Mouse (Mus musculus): ENCODE data around the gene Rpl28. TPM values are rescaled to one million over a fixed set of nuclear protein-coding genes. Genes with fewer than 3 reads are reported as not detected.
"Not testable (repeated sequence)": the region's sequence is repeated elsewhere in the genome, so short reads cannot be mapped to it uniquely, and the experiment has no call there.

Rpl28 gene
- polyA plus RNA-seq, 1 experiment from 2014 or later = 149 TPM

- no peaks in the 10 kb centered on the region for H3K36me3 ChIP-seq (ENCODE audit: control insufficient read depth, insufficient read depth, low read length)
- H3K9ac ChIP-seq (replicated peaks; ENCODE audit: low read length) = no peak overlapping the region
- H3K27ac ChIP-seq (replicated peaks; ENCODE audit: low read depth, low read length) = no peak overlapping the region
- no peaks in the 10 kb centered on the region for H3K9me3 ChIP-seq (ENCODE audit: control insufficient read depth, low read length)
- no peaks in the 10 kb centered on the region for H3K27me3 ChIP-seq (ENCODE audit: control insufficient read depth, insufficient read depth, low read length)
- ATAC-seq (ENCODE audit: low FRiP score, low TSS enrichment) (no peak), DNase-seq (no peak)
- H3K4me2 ChIP-seq (ENCODE audit: low read length) = no peak overlapping the region
- H3K4me3 ChIP-seq (replicated peaks; ENCODE audit: low read depth, low read length) = no peak overlapping the region
- H3K4me1 ChIP-seq (ENCODE audit: control insufficient read depth, insufficient read depth, low read length) = peaks cover 7% of the 10 kb centered on the region; the same call in 1 of the 2 replicates
Observed at GRCm38 (mm10) chr7:4816559-4816958, 23.9 kb downstream of the Rpl28 start.

DNA sequence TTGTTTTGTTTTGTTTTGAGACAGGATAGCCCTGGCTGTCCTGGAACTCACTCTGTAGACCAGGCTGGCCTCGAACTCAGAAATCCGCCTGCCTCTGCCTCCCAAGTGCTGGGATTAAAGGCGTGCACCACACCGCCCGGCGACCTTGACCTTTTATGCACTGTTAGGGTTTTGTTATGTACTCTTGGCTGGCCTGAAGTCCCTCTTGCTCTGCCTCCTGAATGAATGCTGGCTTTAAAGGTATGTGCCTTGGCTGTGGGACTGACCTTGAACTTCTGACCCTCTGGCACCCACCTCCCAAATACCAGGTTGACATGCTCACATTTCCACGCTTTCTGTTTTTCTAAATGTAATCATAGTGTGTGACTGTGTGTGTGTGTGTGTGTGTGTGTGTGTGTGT is 28.3 kb downstream of the Rpl28 start:
- not testable (repeated sequence) for H3K27ac ChIP-seq (replicated peaks; ENCODE audit: low read depth, low read length); H3K4me1 ChIP-seq (ENCODE audit: control insufficient read depth, insufficient read depth, low read length); ATAC-seq (ENCODE audit: low FRiP score, low TSS enrichment); H3K27me3 ChIP-seq (ENCODE audit: control insufficient read depth, insufficient read depth, low read length); H3K9me3 ChIP-seq (ENCODE audit: control insufficient read depth, low read length); H3K4me2 ChIP-seq (ENCODE audit: low read length); H3K4me3 ChIP-seq (replicated peaks; ENCODE audit: low read depth, low read length); H3K36me3 ChIP-seq (ENCODE audit: control insufficient read depth, insufficient read depth, low read length); DNase-seq; H3K9ac ChIP-seq (replicated peaks; ENCODE audit: low read length)
- 94% methylated on average over 7 of the region's 7 CpGs for WGBS

- DNase-seq (no peak), ATAC-seq (ENCODE audit: low FRiP score, low TSS enrichment) (no peak)
- H3K4me3 ChIP-seq (replicated peaks; ENCODE audit: low read depth, low read length) = no peak overlapping the region
Observed at GRCm38 (mm10) chr7:4821690-4822089, 29.0 kb downstream of the Rpl28 start.

GRCm38 (mm10) chr7:4822162-4822907 is 29.7 kb downstream of the Rpl28 start:
- H3K4me2 ChIP-seq (ENCODE audit: low read length) = no peak overlapping the region
- no peak overlapping the region for H3K27ac ChIP-seq (replicated peaks; ENCODE audit: low read depth, low read length)
- H3K36me3 ChIP-seq (ENCODE audit: control insufficient read depth, insufficient read depth, low read length) = peaks cover 7% of the 10 kb centered on the region; the same call in 1 of the 2 replicates
- H3K4me3 ChIP-seq (replicated peaks; ENCODE audit: low read depth, low read length) = no peak overlapping the region
- H3K27me3 ChIP-seq (ENCODE audit: control insufficient read depth, insufficient read depth, low read length) = no peaks in the 10 kb centered on the region
- ATAC-seq (ENCODE audit: low FRiP score, low TSS enrichment) = no peak
- H3K4me1 ChIP-seq (ENCODE audit: control insufficient read depth, insufficient read depth, low read length) = no peaks in the 10 kb centered on the region
- no peaks in the 10 kb centered on the region for H3K9me3 ChIP-seq (ENCODE audit: control insufficient read depth, low read length)
- H3K9ac ChIP-seq (replicated peaks; ENCODE audit: low read length) = no peak overlapping the region
- WGBS = 75% methylated on average over 6 of the region's 6 CpGs
- no peak for DNase-seq

More at GRCm38 (mm10) chr7:4821690-4822089, 29.0 kb downstream of the Rpl28 start:
- no peak overlapping the region for H3K4me2 ChIP-seq (ENCODE audit: low read length)
- WGBS = 87% methylated on average over 4 of the region's 4 CpGs
- no peaks in the 10 kb centered on the region for H3K9me3 ChIP-seq (ENCODE audit: control insufficient read depth, low read length)
- H3K36me3 ChIP-seq (ENCODE audit: control insufficient read depth, insufficient read depth, low read length) = peaks cover 1% of the 10 kb centered on the region; the same call in 1 of the 2 replicates
- no peaks in the 10 kb centered on the region for H3K27me3 ChIP-seq (ENCODE audit: control insufficient read depth, insufficient read depth, low read length)
- no peak overlapping the region for H3K27ac ChIP-seq (replicated peaks; ENCODE audit: low read depth, low read length)
- H3K4me1 ChIP-seq (ENCODE audit: control insufficient read depth, insufficient read depth, low read length) = no peaks in the 10 kb centered on the region
- no peak overlapping the region for H3K9ac ChIP-seq (replicated peaks; ENCODE audit: low read length)

DNA sequence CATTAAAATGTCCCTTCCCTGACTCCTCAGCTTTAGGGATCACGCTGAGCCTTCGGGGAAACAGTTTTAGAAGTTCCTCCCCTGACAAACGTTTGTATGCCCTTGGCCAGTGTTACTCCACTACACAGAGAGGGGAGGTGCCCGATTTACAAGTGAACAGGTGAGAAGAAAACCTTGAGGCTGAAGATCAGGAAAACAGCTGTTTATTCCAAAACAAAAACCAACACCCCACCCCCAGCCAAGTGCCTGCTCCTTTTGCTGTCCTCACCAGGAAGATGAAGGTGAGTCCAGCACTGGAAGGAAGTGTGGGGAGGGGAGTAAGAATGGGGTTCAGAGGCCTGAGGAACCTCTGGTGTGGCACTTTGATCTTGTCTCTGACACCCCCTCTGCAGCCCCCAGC is 32.7 kb downstream of the Rpl28 start:
- no peak for ATAC-seq (ENCODE audit: low FRiP score, low TSS enrichment)

DNA sequence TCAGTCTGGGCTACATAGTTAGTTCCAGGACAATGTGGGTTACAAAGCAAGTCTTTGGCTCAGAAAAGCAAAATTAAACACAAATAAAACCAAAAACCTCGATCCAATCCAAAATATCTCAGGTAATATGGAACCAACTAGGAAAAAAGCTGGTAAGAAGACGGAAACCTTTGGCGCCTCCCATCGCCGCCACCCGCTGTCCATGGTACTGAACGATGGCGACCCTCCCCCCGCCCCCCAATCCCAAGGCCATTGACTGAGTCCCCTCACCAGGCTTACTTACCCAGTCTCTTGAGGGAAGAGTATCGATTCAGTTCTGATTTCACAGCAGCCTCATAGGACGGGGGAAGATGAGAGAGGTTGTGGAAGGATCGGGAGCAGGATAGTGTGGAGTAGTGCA is 37.8 kb downstream of the Rpl28 start:
- ATAC-seq (ENCODE audit: low FRiP score, low TSS enrichment) (no peak), DNase-seq (no peak)
- no peak overlapping the region for H3K27ac ChIP-seq (replicated peaks; ENCODE audit: low read depth, low read length)
- H3K36me3 ChIP-seq (ENCODE audit: control insufficient read depth, insufficient read depth, low read length) = peaks cover 42% of the 10 kb centered on the region
- WGBS = 9% methylated on average over 12 of the region's 12 CpGs
- H3K9ac ChIP-seq (replicated peaks; ENCODE audit: low read length) = no peak overlapping the region
- H3K4me1 ChIP-seq (ENCODE audit: control insufficient read depth, insufficient read depth, low read length) = no peaks in the 10 kb centered on the region
- H3K4me3 ChIP-seq (replicated peaks; ENCODE audit: low read depth, low read length) = no peak overlapping the region
- H3K9me3 ChIP-seq (ENCODE audit: control insufficient read depth, low read length) = no peaks in the 10 kb centered on the region
- H3K27me3 ChIP-seq (ENCODE audit: control insufficient read depth, insufficient read depth, low read length) = peaks cover 12% of the 10 kb centered on the region
- H3K4me2 ChIP-seq (ENCODE audit: low read length) = no peak overlapping the region

More for the DNA sequence above, 32.7 kb downstream of the Rpl28 start:
- Histone ChIP-seq H3K27me3 (ENCODE audit: control insufficient read depth, insufficient read depth, low read length) (peaks cover 4% of the 10 kb centered on the region; the same call in 1 of the 2 replicates), H3K27ac (replicated peaks; ENCODE audit: low read depth, low read length) (no peak overlapping the region), H3K4me3 (replicated peaks; ENCODE audit: low read depth, low read length) (no peak overlapping the region), H3K36me3 (ENCODE audit: control insufficient read depth, insufficient read depth, low read length) (peaks cover 35% of the 10 kb centered on the region), H3K9me3 (ENCODE audit: control insufficient read depth, low read length) (no peaks in the 10 kb centered on the region), H3K4me1 (ENCODE audit: control insufficient read depth, insufficient read depth, low read length) (no peaks in the 10 kb centered on the region), H3K9ac (replicated peaks; ENCODE audit: low read length) (no peak overlapping the region), H3K4me2 (ENCODE audit: low read length) (no peak overlapping the region)
- DNase-seq = no peak
- 59% methylated on average over 4 of the region's 4 CpGs for WGBS

- WGBS = 5% methylated on average over 33 of the region's 34 CpGs
- Histone ChIP-seq H3K9ac (replicated peaks; ENCODE audit: low read length) (peak overlapping the region; percentile 82), H3K9me3 (ENCODE audit: control insufficient read depth, low read length) (no peaks in the 10 kb centered on the region), H3K4me2 (ENCODE audit: low read length) (peak overlapping the region; percentile 82), H3K4me1 (ENCODE audit: control insufficient read depth, insufficient read depth, low read length) (no peaks in the 10 kb centered on the region), H3K4me3 (replicated peaks; ENCODE audit: low read depth, low read length) (peak overlapping the region; percentile 62), H3K27me3 (ENCODE audit: control insufficient read depth, insufficient read depth, low read length) (peaks cover 8% of the 10 kb centered on the region; the same call in 1 of the 2 replicates), H3K36me3 (ENCODE audit: control insufficient read depth, insufficient read depth, low read length) (0 out of 2 replicates have a peak, but pooled peaks cover 7% of the 10 kb centered on the region), H3K27ac (replicated peaks; ENCODE audit: low read depth, low read length) (peak overlapping the region; percentile 90)
- DNase-seq (no peak), ATAC-seq (ENCODE audit: low FRiP score, low TSS enrichment) (peak; percentile 5; the same call in 1 of the 2 replicates)
Observed at GRCm38 (mm10) chr7:4835631-4836327, 43.1 kb downstream of the Rpl28 start.

GRCm38 (mm10) chr7:4836351-4836792 is 43.7 kb downstream of the Rpl28 start:
- H3K4me1 ChIP-seq (ENCODE audit: control insufficient read depth, insufficient read depth, low read length) = no peaks in the 10 kb centered on the region
- WGBS = under 1% methylated on average over 51 of the region's 51 CpGs
- H3K4me3 ChIP-seq (replicated peaks; ENCODE audit: low read depth, low read length) = peak overlapping the region; percentile 62
- DNase-seq (peak; percentile 88), ATAC-seq (ENCODE audit: low FRiP score, low TSS enrichment) (peak; percentile 87)
- peaks cover 8% of the 10 kb centered on the region; the same call in 1 of the 2 replicates for H3K27me3 ChIP-seq (ENCODE audit: control insufficient read depth, insufficient read depth, low read length)
- H3K9ac ChIP-seq (replicated peaks; ENCODE audit: low read length) = peak overlapping the region; percentile 82
- H3K36me3 ChIP-seq (ENCODE audit: control insufficient read depth, insufficient read depth, low read length) = 0 out of 2 replicates have a peak, but pooled peaks cover 7% of the 10 kb centered on the region
- H3K9me3 ChIP-seq (ENCODE audit: control insufficient read depth, low read length) = no peaks in the 10 kb centered on the region
- H3K4me2 ChIP-seq (ENCODE audit: low read length) = peak overlapping the region; percentile 82
- peak overlapping the region; percentile 90 for H3K27ac ChIP-seq (replicated peaks; ENCODE audit: low read depth, low read length)
